Mouse (Mus musculus): ENCODE results near the gene Hoxd11. TPM values are rescaled to one million over a fixed set of nuclear protein-coding genes. Genes with fewer than 3 reads are reported as not detected.

Hoxd11 gene
- polyA plus RNA-seq, 1 experiment from 2014 or later, result not detected

DNA sequence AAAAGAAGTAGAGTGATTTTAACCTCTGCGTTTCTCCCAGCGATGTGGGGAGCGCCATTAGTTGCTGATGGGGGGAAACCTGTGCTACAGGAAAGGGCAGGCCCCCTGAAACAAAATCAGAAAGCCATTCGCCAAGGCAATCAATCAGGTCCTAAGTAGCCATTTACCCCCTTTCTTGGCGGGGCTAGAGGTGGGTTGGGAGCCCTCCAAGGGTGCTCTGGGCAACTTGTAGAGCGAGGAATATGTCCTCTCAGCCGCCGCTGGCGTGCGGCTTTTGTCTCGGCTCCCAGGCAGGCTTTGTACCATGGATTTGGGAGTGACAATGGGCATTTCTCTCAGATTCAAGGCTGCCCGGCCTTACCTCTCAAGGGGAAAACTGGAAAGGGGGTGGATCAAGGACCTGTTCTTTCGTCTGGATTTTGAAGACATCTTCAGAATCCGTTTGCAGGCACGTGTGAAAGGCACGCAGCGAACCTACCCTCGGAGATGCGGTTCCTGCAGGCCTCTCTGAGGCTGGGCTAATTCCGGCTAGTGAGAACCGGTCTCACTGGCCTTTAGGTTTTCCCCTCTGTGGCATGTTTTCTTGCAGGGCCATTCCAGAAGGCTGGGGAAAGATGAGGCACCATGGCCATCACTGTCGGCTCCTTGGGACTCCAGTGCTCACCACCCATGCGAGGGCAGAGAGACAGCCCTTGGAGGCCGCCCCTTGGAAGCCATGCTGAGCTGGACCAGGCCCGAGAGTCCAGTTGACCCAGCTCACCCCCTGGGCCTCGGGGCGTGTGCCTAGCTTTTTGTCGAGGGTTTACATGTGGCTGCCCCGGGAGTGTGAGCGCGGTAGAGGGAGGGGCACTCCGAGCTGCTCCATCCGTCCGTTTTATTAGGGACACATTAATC lies 17.3 kb downstream of the Hoxd11 start:
- Histone ChIP-seq H3K27ac (ENCODE audit: low read depth, low read length) (no peak overlapping the region), H3K4me2 (ENCODE audit: low read length) (no peak overlapping the region), H3K9ac (ENCODE audit: low read length) (no peak overlapping the region), H3K4me3 (ENCODE audit: low read depth, low read length) (no peak overlapping the region), H3K4me1 (ENCODE audit: control insufficient read depth, insufficient read depth, low read length) (peaks cover 8% of the 10 kb centered on the region; the same call in 1 of the 2 replicates), H3K36me3 (ENCODE audit: control insufficient read depth, insufficient read depth, low read length) (no peaks in the 10 kb centered on the region), H3K27me3 (replicated peaks; ENCODE audit: control insufficient read depth, insufficient read depth, low read length) (peaks cover 99% of the 10 kb centered on the region), H3K9me3 (replicated peaks; ENCODE audit: control insufficient read depth, low read length) (no peaks in the 10 kb centered on the region)
- DNase-seq (ENCODE audit: low spot score) (no peak), ATAC-seq (no peak)
- 1% methylated on average over 34 of the region's 34 CpGs for WGBS

DNA sequence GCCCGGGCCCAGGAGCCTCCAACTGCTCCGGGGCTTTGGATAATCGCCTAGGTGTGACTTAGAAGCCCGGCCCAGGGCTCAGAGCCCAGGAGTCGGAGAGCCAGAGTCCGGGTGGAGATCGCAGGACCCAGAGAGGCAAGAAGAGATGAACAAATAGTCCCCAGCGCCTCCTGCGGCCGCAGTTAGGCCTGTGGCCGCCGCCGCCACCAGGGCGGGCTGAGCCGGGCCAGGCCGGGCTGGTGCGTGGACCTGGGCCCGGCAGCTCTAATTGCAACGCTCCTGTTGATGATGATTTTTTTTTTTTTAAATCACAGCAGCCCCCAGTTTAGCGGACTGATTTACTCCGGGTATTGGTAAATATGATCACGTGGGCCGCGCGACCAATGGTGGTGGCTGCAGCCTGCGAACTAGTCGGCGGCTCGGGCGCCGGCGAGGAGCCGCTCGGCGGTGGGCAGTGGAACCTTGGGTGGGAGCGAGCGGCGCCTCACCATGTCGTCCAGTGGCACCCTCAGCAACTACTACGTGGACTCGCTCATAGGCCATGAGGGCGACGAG lies 18.3 kb downstream of the Hoxd11 start, which contains the start of gene Hoxd9:
Gene Hoxd9, plus strand, starts transcription at position 161 of the 555 bp plus-strand sequence.
- H3K4me3 ChIP-seq (ENCODE audit: low read depth, low read length), result peak within 1 kb of the TSS; percentile 23
- ATAC-seq (peak; percentile 71), DNase-seq (ENCODE audit: low spot score) (no peak)
- WGBS, result under 1% methylated on average over 43 of the region's 43 CpGs
- H3K4me2 ChIP-seq (ENCODE audit: low read length), result peak within 1 kb of the TSS; percentile 48
- peaks cover 98% of the 10 kb centered on the region for H3K27me3 ChIP-seq (replicated peaks; ENCODE audit: control insufficient read depth, insufficient read depth, low read length)
- H3K9me3 ChIP-seq (replicated peaks; ENCODE audit: control insufficient read depth, low read length), result no peaks in the 10 kb centered on the region
- peaks cover 8% of the 10 kb centered on the region; the same call in 1 of the 2 replicates for H3K4me1 ChIP-seq (ENCODE audit: control insufficient read depth, insufficient read depth, low read length)
- H3K9ac ChIP-seq (ENCODE audit: low read length), result no peak within 1 kb of the TSS
- H3K36me3 ChIP-seq (ENCODE audit: control insufficient read depth, insufficient read depth, low read length), result no peaks in the 10 kb centered on the region
- H3K27ac ChIP-seq (ENCODE audit: low read depth, low read length), result no peak within 1 kb of the TSS

DNA sequence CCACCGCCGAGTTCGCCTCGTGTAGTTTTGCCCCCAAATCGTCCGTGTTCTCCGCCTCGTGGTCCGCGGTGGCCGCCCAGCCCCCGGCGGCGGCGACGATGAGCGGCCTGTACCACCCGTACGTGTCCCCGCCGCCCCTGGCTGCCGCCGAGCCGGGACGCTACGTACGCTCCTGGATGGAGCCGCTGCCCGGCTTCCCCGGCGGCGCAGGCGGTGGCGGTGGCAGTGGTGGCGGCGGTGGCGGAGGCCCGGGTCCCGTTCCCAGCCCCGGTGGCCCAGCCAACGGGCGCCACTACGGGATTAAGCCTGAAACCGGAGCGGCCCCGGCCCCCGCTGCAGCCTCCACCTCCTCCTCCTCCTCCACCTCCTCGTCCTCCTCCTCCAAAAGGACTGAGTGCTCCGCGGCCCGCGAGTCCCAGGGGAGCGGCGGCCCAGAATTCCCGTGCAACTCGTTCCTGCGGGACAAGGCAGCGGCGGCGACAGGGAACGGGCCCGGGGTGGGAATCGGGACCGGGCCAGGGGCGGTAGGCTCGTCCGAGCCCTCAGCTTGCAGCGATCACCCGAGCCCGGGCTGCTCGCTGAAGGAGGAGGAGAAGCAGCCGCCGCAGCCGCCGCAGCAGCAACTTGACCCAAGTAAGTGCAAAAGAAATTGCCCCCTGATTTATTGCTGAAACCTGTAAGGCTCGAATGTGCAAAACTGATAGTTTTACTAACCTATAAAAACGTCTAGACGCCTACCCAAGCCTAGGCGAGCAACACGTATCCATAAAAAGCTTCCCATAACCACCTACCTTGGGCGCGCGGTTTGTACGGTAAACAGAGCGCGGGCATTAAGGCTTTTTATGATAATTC lies 19.1 kb downstream of the Hoxd11 start:
- peak overlapping the region; percentile 48 for H3K4me2 ChIP-seq (ENCODE audit: low read length)
- DNase-seq (ENCODE audit: low spot score), result no peak
- no peaks in the 10 kb centered on the region for H3K9me3 ChIP-seq (replicated peaks; ENCODE audit: control insufficient read depth, low read length)
- H3K36me3 ChIP-seq (ENCODE audit: control insufficient read depth, insufficient read depth, low read length), result no peaks in the 10 kb centered on the region
- H3K9ac ChIP-seq (ENCODE audit: low read length), result no peak overlapping the region
- WGBS, result 1% methylated on average over 74 of the region's 86 CpGs
- H3K27me3 ChIP-seq (replicated peaks; ENCODE audit: control insufficient read depth, insufficient read depth, low read length), result peaks cover 96% of the 10 kb centered on the region
- no peak overlapping the region for H3K27ac ChIP-seq (ENCODE audit: low read depth, low read length)
- ATAC-seq, result peak; percentile 56; the same call in 1 of the 2 replicates
- H3K4me1 ChIP-seq (ENCODE audit: control insufficient read depth, insufficient read depth, low read length), result peaks cover 8% of the 10 kb centered on the region; the same call in 1 of the 2 replicates
- peak overlapping the region; percentile 23 for H3K4me3 ChIP-seq (ENCODE audit: low read depth, low read length)

DNA sequence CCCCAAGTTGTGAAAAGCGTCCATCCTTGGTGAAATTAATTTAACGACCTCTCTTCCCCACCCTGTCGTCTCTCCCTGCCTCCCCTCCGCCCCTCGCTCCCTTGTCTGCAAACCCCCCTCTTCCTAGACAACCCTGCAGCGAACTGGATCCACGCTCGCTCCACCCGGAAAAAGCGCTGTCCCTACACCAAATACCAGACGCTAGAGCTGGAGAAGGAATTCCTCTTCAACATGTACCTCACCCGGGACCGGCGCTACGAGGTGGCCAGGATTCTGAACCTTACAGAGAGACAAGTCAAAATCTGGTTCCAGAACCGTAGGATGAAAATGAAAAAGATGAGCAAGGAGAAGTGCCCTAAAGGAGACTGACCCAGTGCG lies 19.7 kb downstream of the Hoxd11 start:
- no peak for ATAC-seq
- Histone ChIP-seq H3K27ac (ENCODE audit: low read depth, low read length) (no peak overlapping the region), H3K4me1 (ENCODE audit: control insufficient read depth, insufficient read depth, low read length) (peaks cover 8% of the 10 kb centered on the region; the same call in 1 of the 2 replicates), H3K4me2 (ENCODE audit: low read length) (no peak overlapping the region), H3K9ac (ENCODE audit: low read length) (no peak overlapping the region), H3K4me3 (ENCODE audit: low read depth, low read length) (no peak overlapping the region), H3K36me3 (ENCODE audit: control insufficient read depth, insufficient read depth, low read length) (no peaks in the 10 kb centered on the region), H3K9me3 (replicated peaks; ENCODE audit: control insufficient read depth, low read length) (no peaks in the 10 kb centered on the region), H3K27me3 (replicated peaks; ENCODE audit: control insufficient read depth, insufficient read depth, low read length) (peaks cover 96% of the 10 kb centered on the region)
- WGBS, result under 1% methylated on average over 17 of the region's 17 CpGs
- DNase-seq (ENCODE audit: low spot score), result no peak

DNA sequence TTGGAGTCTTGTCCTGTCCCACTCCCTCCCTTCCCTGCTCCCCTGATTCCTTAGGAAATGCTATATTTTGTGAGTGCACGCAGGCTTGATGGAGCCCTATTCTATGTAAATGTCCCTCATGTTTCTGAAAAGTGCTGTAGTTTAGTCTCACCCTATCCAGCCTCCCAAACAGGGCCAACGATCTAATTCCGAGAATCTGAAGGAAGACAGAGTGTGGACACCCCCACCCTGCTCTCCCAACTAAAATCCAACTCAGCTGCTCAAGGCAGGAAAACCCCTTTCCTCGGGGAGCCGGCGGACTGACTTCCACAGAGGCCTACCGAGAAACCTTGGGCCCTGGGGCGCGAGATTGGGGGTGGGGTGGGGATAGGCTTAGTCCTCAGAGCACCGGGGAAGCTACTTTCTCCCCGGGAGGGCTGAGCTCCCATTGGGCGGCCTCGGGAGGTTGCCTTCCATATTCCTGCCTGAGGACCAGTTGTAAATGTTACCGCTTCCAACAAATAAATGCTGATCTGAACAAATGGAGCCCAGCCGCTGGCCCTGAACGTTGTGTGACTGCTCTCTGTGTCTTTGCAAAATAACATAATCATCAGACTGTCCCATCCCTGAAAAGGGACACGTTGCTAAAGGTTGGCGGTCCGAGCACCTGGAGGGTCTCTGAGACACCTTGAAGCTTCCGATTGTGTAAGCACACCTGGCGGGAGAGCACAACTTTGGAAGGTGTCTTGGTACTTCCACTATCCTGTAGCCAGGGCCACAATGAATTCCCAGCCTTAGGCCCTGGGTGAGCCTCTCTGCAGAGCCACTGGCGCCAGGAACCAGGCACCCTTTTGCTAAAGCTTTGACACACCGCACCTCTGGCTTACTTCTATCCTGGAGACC lies 20.5 kb downstream of the Hoxd11 start:
- no peak overlapping the region for H3K9ac ChIP-seq (ENCODE audit: low read length)
- H3K4me2 ChIP-seq (ENCODE audit: low read length), result no peak overlapping the region
- no peaks in the 10 kb centered on the region for H3K9me3 ChIP-seq (replicated peaks; ENCODE audit: control insufficient read depth, low read length)
- peaks cover 9% of the 10 kb centered on the region; the same call in 1 of the 2 replicates for H3K4me1 ChIP-seq (ENCODE audit: control insufficient read depth, insufficient read depth, low read length)
- WGBS, result under 1% methylated on average over 23 of the region's 23 CpGs
- DNase-seq (ENCODE audit: low spot score), result no peak
- H3K36me3 ChIP-seq (ENCODE audit: control insufficient read depth, insufficient read depth, low read length), result no peaks in the 10 kb centered on the region
- H3K27me3 ChIP-seq (replicated peaks; ENCODE audit: control insufficient read depth, insufficient read depth, low read length), result peaks cover 96% of the 10 kb centered on the region
- ATAC-seq, result no peak
- no peak overlapping the region for H3K4me3 ChIP-seq (ENCODE audit: low read depth, low read length)
- no peak overlapping the region for H3K27ac ChIP-seq (ENCODE audit: low read depth, low read length)

DNA sequence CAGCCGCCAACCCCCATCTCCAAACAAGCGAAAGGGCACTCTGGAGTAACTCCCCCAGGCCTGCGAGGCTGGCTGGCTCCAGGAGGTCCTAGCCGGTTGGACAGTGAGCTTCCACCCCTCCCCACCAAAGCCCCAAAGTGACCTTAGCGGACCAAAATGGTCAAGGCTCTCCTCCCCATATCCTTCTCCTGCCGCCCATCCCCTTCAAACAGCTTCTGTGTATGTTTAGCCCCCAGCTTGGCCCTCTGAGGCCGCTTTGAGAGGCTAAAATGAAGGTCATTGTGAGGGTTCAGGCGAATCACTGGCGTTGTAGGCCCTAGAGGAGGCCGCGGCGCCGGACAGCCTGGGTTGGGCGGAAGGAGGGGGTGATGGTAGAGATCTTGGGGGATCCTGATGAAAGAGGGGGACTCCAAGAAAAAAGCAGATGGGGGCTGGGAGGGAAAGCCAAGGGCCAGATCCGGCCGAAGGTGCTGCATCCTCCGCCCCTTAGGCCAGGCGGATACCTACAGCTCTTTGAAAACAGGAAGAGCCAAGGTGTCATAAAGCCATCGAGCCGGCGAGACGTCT lies 21.3 kb downstream of the Hoxd11 start:
- Histone ChIP-seq H3K27ac (ENCODE audit: low read depth, low read length) (no peak overlapping the region), H3K27me3 (replicated peaks; ENCODE audit: control insufficient read depth, insufficient read depth, low read length) (peaks cover 96% of the 10 kb centered on the region), H3K36me3 (ENCODE audit: control insufficient read depth, insufficient read depth, low read length) (no peaks in the 10 kb centered on the region), H3K4me2 (ENCODE audit: low read length) (no peak overlapping the region), H3K9ac (ENCODE audit: low read length) (no peak overlapping the region), H3K4me1 (ENCODE audit: control insufficient read depth, insufficient read depth, low read length) (peaks cover 12% of the 10 kb centered on the region; the same call in 1 of the 2 replicates), H3K9me3 (replicated peaks; ENCODE audit: control insufficient read depth, low read length) (no peaks in the 10 kb centered on the region), H3K4me3 (ENCODE audit: low read depth, low read length) (no peak overlapping the region)
- ATAC-seq (no peak), DNase-seq (ENCODE audit: low spot score) (no peak)
- WGBS, result 1% methylated on average over 22 of the region's 22 CpGs

DNA sequence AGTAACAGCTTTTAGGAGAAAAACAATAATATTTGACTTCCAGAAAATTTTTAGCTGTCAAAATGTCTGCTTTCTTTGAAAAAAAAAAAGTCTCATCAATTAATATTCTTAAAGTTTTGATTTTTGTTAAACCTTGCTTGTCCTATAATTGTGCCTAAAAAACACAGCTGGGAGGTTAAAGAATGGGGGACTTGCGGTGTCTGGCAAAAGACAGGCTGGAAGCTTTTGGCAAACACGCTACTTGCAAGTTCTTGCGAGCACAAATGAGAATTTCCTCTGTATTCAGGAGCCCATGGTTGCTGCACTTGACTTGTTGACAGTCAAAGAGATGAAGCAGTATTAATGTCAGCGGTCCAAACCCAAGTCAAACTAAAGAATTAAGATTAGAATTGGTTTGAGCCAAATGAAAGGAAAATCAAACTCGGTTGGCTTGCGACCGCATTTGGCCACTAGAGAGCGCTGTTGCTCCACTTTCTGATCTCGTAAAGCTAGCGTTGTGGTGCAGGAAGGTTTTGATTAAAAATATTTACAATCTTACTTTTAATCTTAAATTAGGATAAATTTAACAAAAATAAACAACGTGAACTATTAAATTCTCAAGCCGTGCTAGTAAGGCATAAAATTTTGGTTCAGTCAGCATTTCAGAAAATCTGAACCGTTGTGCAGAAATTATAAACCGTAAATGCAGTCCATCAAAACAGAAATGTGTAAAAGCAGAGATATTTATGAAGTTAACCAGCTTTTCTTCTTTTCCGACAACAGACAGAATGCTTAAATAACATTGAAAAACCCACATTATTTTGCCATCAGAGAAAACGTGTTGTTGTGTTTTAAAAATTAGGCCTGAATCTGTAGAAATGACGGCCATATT lies 22.8 kb downstream of the Hoxd11 start:
- peaks cover 12% of the 10 kb centered on the region; the same call in 1 of the 2 replicates for H3K4me1 ChIP-seq (ENCODE audit: control insufficient read depth, insufficient read depth, low read length)
- 12% methylated on average over 17 of the region's 17 CpGs for WGBS
- no peaks in the 10 kb centered on the region for H3K9me3 ChIP-seq (replicated peaks; ENCODE audit: control insufficient read depth, low read length)
- no peaks in the 10 kb centered on the region for H3K36me3 ChIP-seq (ENCODE audit: control insufficient read depth, insufficient read depth, low read length)
- ATAC-seq (no peak), DNase-seq (ENCODE audit: low spot score) (peak; percentile 90)
- H3K9ac ChIP-seq (ENCODE audit: low read length), result no peak overlapping the region
- no peak overlapping the region for H3K4me3 ChIP-seq (ENCODE audit: low read depth, low read length)
- H3K4me2 ChIP-seq (ENCODE audit: low read length), result no peak overlapping the region
- no peak overlapping the region for H3K27ac ChIP-seq (ENCODE audit: low read depth, low read length)
- H3K27me3 ChIP-seq (replicated peaks; ENCODE audit: control insufficient read depth, insufficient read depth, low read length), result peaks cover 96% of the 10 kb centered on the region
